Mouse (Mus musculus): ENCODE data around the gene Tfip11. TPM values are rescaled to one million over a fixed set of nuclear protein-coding genes. Genes with fewer than 3 reads are reported as not detected.

Tfip11 gene
- polyA plus RNA-seq, 1 experiment from 2014 or later: 19.0 TPM

DNA sequence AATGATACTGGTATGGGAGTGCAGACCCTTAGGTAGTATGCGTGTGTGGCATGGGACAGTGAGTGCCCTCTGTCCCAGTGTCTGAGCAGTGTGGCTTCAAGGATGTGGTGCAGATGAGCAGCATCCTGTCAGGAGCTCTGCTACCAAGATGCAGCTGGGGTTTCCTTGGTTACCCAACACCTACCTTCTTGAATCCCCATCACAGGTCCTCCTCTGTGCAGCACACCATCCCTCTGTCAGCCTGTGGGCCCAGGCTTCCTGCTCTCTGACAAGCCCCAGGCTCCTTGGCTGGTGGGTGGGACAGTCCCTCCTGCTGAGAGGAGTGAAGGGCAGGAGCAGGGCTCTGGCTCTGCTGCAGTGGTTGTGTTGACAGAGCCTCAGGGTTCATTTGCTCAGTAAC lies 51.2 kb downstream of the Tfip11 start:
- Histone ChIP-seq H3K36me3 (ENCODE audit: control insufficient read depth, insufficient read depth, low read length) (peaks cover 68% of the 10 kb centered on the region), H3K27ac (ENCODE audit: low read depth, low read length) (no peak overlapping the region), H3K4me2 (ENCODE audit: low read length) (no peak overlapping the region), H3K4me3 (ENCODE audit: low read depth, low read length) (no peak overlapping the region), H3K27me3 (replicated peaks; ENCODE audit: control insufficient read depth, insufficient read depth, low read length) (no peaks in the 10 kb centered on the region), H3K9me3 (replicated peaks; ENCODE audit: control insufficient read depth, low read length) (no peaks in the 10 kb centered on the region), H3K4me1 (ENCODE audit: control insufficient read depth, insufficient read depth, low read length) (peaks cover 7% of the 10 kb centered on the region), H3K9ac (ENCODE audit: low read length) (no peak overlapping the region)
- 97% methylated on average over 1 of the region's 1 CpGs for WGBS
- DNase-seq (ENCODE audit: low spot score) (no peak), ATAC-seq (no peak)

- Histone ChIP-seq H3K27me3 (replicated peaks; ENCODE audit: control insufficient read depth, insufficient read depth, low read length) (no peaks in the 10 kb centered on the region), H3K4me2 (ENCODE audit: low read length) (no peak overlapping the region), H3K36me3 (ENCODE audit: control insufficient read depth, insufficient read depth, low read length) (peaks cover 59% of the 10 kb centered on the region), H3K4me1 (ENCODE audit: control insufficient read depth, insufficient read depth, low read length) (no peaks in the 10 kb centered on the region), H3K4me3 (ENCODE audit: low read depth, low read length) (no peak overlapping the region), H3K9me3 (replicated peaks; ENCODE audit: control insufficient read depth, low read length) (no peaks in the 10 kb centered on the region), H3K27ac (ENCODE audit: low read depth, low read length) (no peak overlapping the region), H3K9ac (ENCODE audit: low read length) (no peak overlapping the region)
- no peak for ATAC-seq
- no peak for DNase-seq (ENCODE audit: low spot score)
- 85% methylated on average over 6 of the region's 6 CpGs for WGBS
Measured at GRCm38 (mm10) chr5:112378716-112379115, 52.6 kb downstream of the Tfip11 start.

- H3K36me3 ChIP-seq (ENCODE audit: control insufficient read depth, insufficient read depth, low read length): peaks cover 58% of the 10 kb centered on the region
Measured at GRCm38 (mm10) chr5:112381154-112381553, 55.0 kb downstream of the Tfip11 start.

GRCm38 (mm10) chr5:112382042-112382441 lies 55.9 kb downstream of the Tfip11 start:
- H3K36me3 ChIP-seq (ENCODE audit: control insufficient read depth, insufficient read depth, low read length): peaks cover 59% of the 10 kb centered on the region
- H3K4me3 ChIP-seq (ENCODE audit: low read depth, low read length): no peak overlapping the region
- WGBS: 67% methylated on average over 9 of the region's 9 CpGs
- peak overlapping the region; percentile 35 for H3K27ac ChIP-seq (ENCODE audit: low read depth, low read length)
- DNase-seq (ENCODE audit: low spot score) (peak; percentile 23), ATAC-seq (peak; percentile 35; the same call in 1 of the 2 replicates)
- H3K27me3 ChIP-seq (replicated peaks; ENCODE audit: control insufficient read depth, insufficient read depth, low read length): no peaks in the 10 kb centered on the region
- no peak overlapping the region for H3K9ac ChIP-seq (ENCODE audit: low read length)
- H3K4me2 ChIP-seq (ENCODE audit: low read length): no peak overlapping the region
- no peaks in the 10 kb centered on the region for H3K4me1 ChIP-seq (ENCODE audit: control insufficient read depth, insufficient read depth, low read length)
- no peaks in the 10 kb centered on the region for H3K9me3 ChIP-seq (replicated peaks; ENCODE audit: control insufficient read depth, low read length)

More at GRCm38 (mm10) chr5:112381154-112381553, 55.0 kb downstream of the Tfip11 start:
- H3K4me3 ChIP-seq (ENCODE audit: low read depth, low read length): no peak overlapping the region
- no peaks in the 10 kb centered on the region for H3K4me1 ChIP-seq (ENCODE audit: control insufficient read depth, insufficient read depth, low read length)
- DNase-seq (ENCODE audit: low spot score) (no peak), ATAC-seq (no peak)
- WGBS: 86% methylated on average over 11 of the region's 11 CpGs
- no peaks in the 10 kb centered on the region for H3K27me3 ChIP-seq (replicated peaks; ENCODE audit: control insufficient read depth, insufficient read depth, low read length)
- no peaks in the 10 kb centered on the region for H3K9me3 ChIP-seq (replicated peaks; ENCODE audit: control insufficient read depth, low read length)
- no peak overlapping the region for H3K27ac ChIP-seq (ENCODE audit: low read depth, low read length)
- H3K9ac ChIP-seq (ENCODE audit: low read length): no peak overlapping the region
- no peak overlapping the region for H3K4me2 ChIP-seq (ENCODE audit: low read length)

- Histone ChIP-seq H3K27ac (ENCODE audit: low read depth, low read length) (no peak overlapping the region), H3K9me3 (replicated peaks; ENCODE audit: control insufficient read depth, low read length) (no peaks in the 10 kb centered on the region), H3K4me1 (ENCODE audit: control insufficient read depth, insufficient read depth, low read length) (no peaks in the 10 kb centered on the region), H3K4me2 (ENCODE audit: low read length) (no peak overlapping the region), H3K4me3 (ENCODE audit: low read depth, low read length) (no peak overlapping the region), H3K9ac (ENCODE audit: low read length) (no peak overlapping the region), H3K27me3 (replicated peaks; ENCODE audit: control insufficient read depth, insufficient read depth, low read length) (no peaks in the 10 kb centered on the region), H3K36me3 (ENCODE audit: control insufficient read depth, insufficient read depth, low read length) (peaks cover 65% of the 10 kb centered on the region)
- ATAC-seq: no peak
- peak; percentile 37 for DNase-seq (ENCODE audit: low spot score)
- 64% methylated on average over 17 of the region's 17 CpGs for WGBS
Measured at GRCm38 (mm10) chr5:112382641-112383330, 56.6 kb downstream of the Tfip11 start.

DNA sequence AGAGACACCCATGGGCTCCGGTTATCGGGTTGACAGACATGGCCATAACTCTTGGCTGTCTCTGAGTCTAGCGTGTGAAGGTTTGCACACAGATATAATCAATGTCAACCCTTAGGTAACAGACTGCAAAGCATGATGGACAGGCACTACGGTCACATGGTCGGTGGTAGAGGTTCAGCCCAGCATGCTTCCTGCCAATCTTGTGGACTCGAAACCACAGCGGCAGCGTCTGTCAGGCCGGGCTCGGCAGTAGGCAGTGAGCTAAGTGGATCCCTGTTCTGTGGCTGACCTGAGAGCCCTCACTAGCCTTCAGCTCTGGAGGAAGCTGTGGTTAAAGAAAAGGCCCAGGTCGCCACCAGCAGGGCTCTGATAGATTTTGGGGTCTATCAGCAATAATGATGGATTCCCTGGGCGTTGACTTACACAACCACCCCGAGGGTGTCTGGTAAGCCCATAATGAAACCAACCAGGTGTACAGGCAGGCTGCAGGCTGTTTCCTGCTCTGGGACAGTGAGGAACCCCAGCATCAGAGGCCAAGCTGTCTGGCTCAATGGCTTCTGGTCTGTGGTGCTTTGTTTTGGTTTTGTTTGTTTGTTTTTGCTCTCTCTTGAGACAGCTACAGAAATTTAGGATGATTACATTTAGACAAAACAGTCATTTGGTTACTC lies 58.8 kb downstream of the Tfip11 start:
- no peak for ATAC-seq
- Histone ChIP-seq H3K27me3 (replicated peaks; ENCODE audit: control insufficient read depth, insufficient read depth, low read length) (no peaks in the 10 kb centered on the region), H3K9ac (ENCODE audit: low read length) (no peak overlapping the region), H3K4me2 (ENCODE audit: low read length) (no peak overlapping the region), H3K36me3 (ENCODE audit: control insufficient read depth, insufficient read depth, low read length) (peaks cover 63% of the 10 kb centered on the region), H3K9me3 (replicated peaks; ENCODE audit: control insufficient read depth, low read length) (no peaks in the 10 kb centered on the region), H3K4me1 (ENCODE audit: control insufficient read depth, insufficient read depth, low read length) (no peaks in the 10 kb centered on the region), H3K4me3 (ENCODE audit: low read depth, low read length) (no peak overlapping the region), H3K27ac (ENCODE audit: low read depth, low read length) (no peak overlapping the region)
- no peak for DNase-seq (ENCODE audit: low spot score)
- WGBS: 92% methylated on average over 13 of the region's 13 CpGs

- Histone ChIP-seq H3K9ac (ENCODE audit: low read length) (no peak overlapping the region), H3K36me3 (ENCODE audit: control insufficient read depth, insufficient read depth, low read length) (peaks cover 63% of the 10 kb centered on the region), H3K9me3 (replicated peaks; ENCODE audit: control insufficient read depth, low read length) (no peaks in the 10 kb centered on the region), H3K27ac (ENCODE audit: low read depth, low read length) (no peak overlapping the region), H3K4me2 (ENCODE audit: low read length) (no peak overlapping the region), H3K4me1 (ENCODE audit: control insufficient read depth, insufficient read depth, low read length) (no peaks in the 10 kb centered on the region), H3K4me3 (ENCODE audit: low read depth, low read length) (no peak overlapping the region), H3K27me3 (replicated peaks; ENCODE audit: control insufficient read depth, insufficient read depth, low read length) (no peaks in the 10 kb centered on the region)
- WGBS: 90% methylated on average over 2 of the region's 2 CpGs
- DNase-seq (ENCODE audit: low spot score): no peak
- ATAC-seq: no peak
Measured at GRCm38 (mm10) chr5:112385973-112386372, 59.8 kb downstream of the Tfip11 start.

Measured in forebrain, embryonic 14.5 days (tissue).